Mouse (Mus musculus) bone marrow macrophage, adult 2 months (primary cell): ENCODE results near the gene E2f6.

ENCODE experiments used
- CTCF ChIP-seq: IDR thresholded peaks from 2 replicates; pipeline ENCODE4 v1.5.1; 2012; ENCODE audit warnings: low read depth, mild to moderate bottlenecking, low read length, moderate library complexity
- POLR2A ChIP-seq: IDR thresholded peaks from 2 replicates; pipeline ENCODE4 v1.6.1; 2012; ENCODE audit warnings: mild to moderate bottlenecking, low read depth, low read length, borderline replicate concordance

GRCm38 (mm10) chr12:16869091-16869778 is 58.5 kb downstream of the E2f6 start:
- TF ChIP-seq CTCF (no peak), POLR2A (no peak)
